Mouse (Mus musculus): ENCODE measurements around the gene Cabp2. TPM values are rescaled to one million over a fixed set of nuclear protein-coding genes. Genes with fewer than 3 reads are reported as not detected.

Gene Cabp2
- polyA plus RNA-seq, 1 experiment = not detected

DNA sequence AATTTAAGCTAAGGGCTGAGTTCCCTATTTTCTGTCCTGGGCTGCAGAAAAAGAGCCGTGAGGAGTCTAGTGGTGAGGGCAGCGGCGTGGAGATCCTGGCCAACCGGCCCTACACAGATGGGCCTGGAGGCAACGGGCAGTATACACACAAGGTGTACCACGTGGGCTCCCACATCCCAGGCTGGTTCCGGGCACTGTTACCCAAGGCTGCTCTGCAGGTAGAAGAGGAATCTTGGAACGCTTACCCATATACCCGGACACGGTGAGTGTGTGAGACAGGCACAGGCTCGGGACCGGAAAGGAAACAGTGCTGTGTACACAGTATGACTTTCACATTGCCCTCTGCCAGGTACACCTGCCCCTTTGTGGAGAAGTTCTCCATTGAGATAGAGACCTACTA lies 21.2 kb downstream of the Cabp2 start:
- Histone ChIP-seq H3K4me3 (ENCODE audit: insufficient read depth, poor library complexity, severe bottlenecking) (no peak overlapping the region), H3K36me3 (ENCODE audit: control insufficient read depth, insufficient read depth) (peaks cover 39% of the 10 kb centered on the region), H3K79me3 (ENCODE audit: low read depth) (peaks cover 9% of the 10 kb centered on the region), H3K79me2 (ENCODE audit: control insufficient read depth, insufficient read depth) (peaks cover 35% of the 10 kb centered on the region), H3K27me3 (ENCODE audit: control insufficient read depth, insufficient read depth, insufficient read length) (no peaks in the 10 kb centered on the region), H3ac (ENCODE audit: control insufficient read depth, insufficient read length, low read depth) (no peak overlapping the region)
- no peak for TF ChIP-seq USF1 (IDR thresholded peaks at IDR 0.05; ENCODE audit: low read depth)
- TF ChIP-seq CTCF (IDR thresholded peaks at IDR 0.05; ENCODE audit: control insufficient read depth, insufficient read depth, insufficient read length) = no peak
- no peak for TF ChIP-seq MYOG (IDR thresholded peaks at IDR 0.05; ENCODE audit: control insufficient read depth, extremely low read depth, insufficient read length)

DNA sequence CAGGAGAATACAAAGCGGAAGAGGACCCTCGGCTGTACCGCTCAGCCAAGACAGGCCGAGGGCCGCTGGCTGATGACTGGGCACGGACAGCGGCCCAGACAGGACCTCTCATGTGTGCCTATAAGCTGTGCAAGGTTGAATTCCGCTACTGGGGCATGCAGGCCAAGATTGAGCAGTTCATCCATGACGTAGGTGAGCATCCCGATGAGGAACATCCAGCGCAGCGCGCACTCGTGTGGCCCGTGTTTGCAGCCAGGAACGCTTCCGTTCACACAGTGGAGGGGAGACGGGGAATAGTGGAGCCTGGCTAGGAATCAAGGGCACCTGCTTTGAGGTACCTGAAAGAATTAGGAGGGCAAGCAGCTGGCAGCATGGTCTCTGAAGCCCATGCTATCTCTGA lies 21.9 kb downstream of the Cabp2 start:
- no peak overlapping the region for H3ac ChIP-seq (ENCODE audit: control insufficient read depth, insufficient read length, low read depth)
- peaks cover 46% of the 10 kb centered on the region for H3K36me3 ChIP-seq (ENCODE audit: control insufficient read depth, insufficient read depth)
- no peak overlapping the region for H3K4me3 ChIP-seq (ENCODE audit: insufficient read depth, poor library complexity, severe bottlenecking)
- peaks cover 28% of the 10 kb centered on the region for H3K79me2 ChIP-seq (ENCODE audit: control insufficient read depth, insufficient read depth)
- H3K79me3 ChIP-seq (ENCODE audit: low read depth) = peaks cover 9% of the 10 kb centered on the region
- no peaks in the 10 kb centered on the region for H3K27me3 ChIP-seq (ENCODE audit: control insufficient read depth, insufficient read depth, insufficient read length)
- TF ChIP-seq MYOD1 (IDR thresholded peaks at IDR 0.05; ENCODE audit: control insufficient read depth, insufficient read length, low read depth) = no peak
- no peak for TF ChIP-seq MAX (IDR thresholded peaks at IDR 0.05)
- TF ChIP-seq MYOG (IDR thresholded peaks at IDR 0.05; ENCODE audit: control insufficient read depth, extremely low read depth, insufficient read length) = no peak
- TF ChIP-seq FOSL1 (IDR thresholded peaks at IDR 0.05; ENCODE audit: insufficient read depth, low read length, poor library complexity, severe bottlenecking) = no peak

DNA sequence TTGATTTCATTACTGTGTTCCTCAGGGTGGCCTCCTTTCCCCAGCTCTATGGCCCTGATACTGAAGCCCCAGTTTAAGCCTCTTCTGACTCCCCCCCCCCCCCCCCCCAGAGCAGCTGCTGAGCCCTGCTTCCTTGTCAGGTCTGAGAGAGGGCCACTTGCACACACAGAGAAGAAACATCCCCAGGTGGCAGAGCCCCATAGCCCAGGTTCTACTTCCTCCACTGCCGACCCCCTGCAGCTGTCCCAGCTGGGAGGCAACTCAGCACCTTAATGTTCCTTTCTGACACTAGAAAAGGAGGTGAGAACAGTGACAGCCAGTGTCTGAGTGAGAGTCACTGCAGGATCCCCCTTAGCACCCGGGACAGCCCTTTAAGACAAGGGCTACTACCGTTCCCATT lies 22.4 kb downstream of the Cabp2 start:
- TF ChIP-seq MYOG (IDR thresholded peaks at IDR 0.05; ENCODE audit: control insufficient read depth, extremely low read depth, insufficient read length) = no peak
- no peak for TF ChIP-seq CTCF (IDR thresholded peaks at IDR 0.05; ENCODE audit: control insufficient read depth, insufficient read depth, insufficient read length)
- TF ChIP-seq USF1 (IDR thresholded peaks at IDR 0.05; ENCODE audit: low read depth) = no peak
- no peak for TF ChIP-seq CEBPB (IDR thresholded peaks at IDR 0.05; ENCODE audit: low read depth)
- Histone ChIP-seq H3K79me2 (ENCODE audit: control insufficient read depth, insufficient read depth) (peaks cover 23% of the 10 kb centered on the region), H3K27me3 (ENCODE audit: control insufficient read depth, insufficient read depth, insufficient read length) (no peaks in the 10 kb centered on the region), H3K36me3 (ENCODE audit: control insufficient read depth, insufficient read depth) (peaks cover 51% of the 10 kb centered on the region), H3K4me3 (ENCODE audit: insufficient read depth, poor library complexity, severe bottlenecking) (no peak overlapping the region), H3K79me3 (ENCODE audit: low read depth) (peaks cover 9% of the 10 kb centered on the region), H3ac (ENCODE audit: control insufficient read depth, insufficient read length, low read depth) (no peak overlapping the region)

DNA sequence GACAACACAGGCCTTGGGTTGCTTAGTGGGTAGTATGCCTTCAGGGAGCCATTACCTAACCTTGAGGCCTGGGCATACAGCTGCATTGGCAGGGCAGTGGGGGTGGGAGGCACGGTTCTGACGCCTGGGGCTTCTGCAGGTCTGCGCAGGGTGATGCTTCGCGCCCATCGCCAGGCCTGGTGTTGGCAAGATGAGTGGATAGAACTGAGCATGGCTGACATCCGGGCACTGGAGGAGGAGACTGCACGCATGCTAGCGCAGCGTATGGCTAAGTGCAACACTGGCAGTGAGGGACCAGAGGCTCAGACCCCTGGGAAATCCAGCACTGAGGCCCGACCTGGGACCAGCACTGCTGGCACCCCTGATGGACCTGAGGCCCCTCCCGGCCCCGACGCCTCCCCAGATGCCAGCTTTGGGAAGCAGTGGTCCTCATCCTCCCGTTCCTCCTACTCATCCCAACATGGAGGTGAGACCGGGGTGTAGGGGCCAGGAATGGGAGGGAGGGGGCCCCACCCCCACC lies 23.4 kb downstream of the Cabp2 start:
- no peaks in the 10 kb centered on the region for H3K27me3 ChIP-seq (ENCODE audit: control insufficient read depth, insufficient read depth, insufficient read length)
- no peak for TF ChIP-seq CEBPB (IDR thresholded peaks at IDR 0.05; ENCODE audit: low read depth)
- no peak for TF ChIP-seq MAX (IDR thresholded peaks at IDR 0.05)
- no peak overlapping the region for H3K4me3 ChIP-seq (ENCODE audit: insufficient read depth, poor library complexity, severe bottlenecking)
- H3K36me3 ChIP-seq (ENCODE audit: control insufficient read depth, insufficient read depth) = peaks cover 60% of the 10 kb centered on the region
- H3K79me2 ChIP-seq (ENCODE audit: control insufficient read depth, insufficient read depth) = peaks cover 23% of the 10 kb centered on the region
- no peak overlapping the region for H3ac ChIP-seq (ENCODE audit: control insufficient read depth, insufficient read length, low read depth)
- H3K79me3 ChIP-seq (ENCODE audit: low read depth) = peaks cover 9% of the 10 kb centered on the region

DNA sequence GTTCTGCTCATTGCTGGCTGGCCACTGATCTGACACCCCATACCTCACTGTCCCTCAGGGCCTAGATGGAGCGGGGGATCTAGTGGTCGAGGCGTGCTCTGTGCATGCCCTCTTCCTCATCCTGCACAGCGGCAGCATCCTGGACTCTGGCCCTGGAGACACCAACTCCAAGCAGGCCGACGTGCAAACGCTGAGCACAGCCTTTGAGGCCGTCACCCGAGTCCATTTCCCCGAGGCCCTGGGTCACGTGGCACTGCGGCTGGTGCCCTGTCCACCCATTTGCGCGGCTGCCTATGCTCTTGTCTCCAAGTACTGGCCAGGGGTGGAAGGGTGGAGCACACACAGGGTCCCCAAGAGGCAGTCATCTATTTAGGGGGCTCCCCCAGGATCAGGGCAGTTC lies 25.3 kb downstream of the Cabp2 start:
- TF ChIP-seq MYOG (IDR thresholded peaks at IDR 0.05; ENCODE audit: control insufficient read depth, extremely low read depth, insufficient read length) = no peak
- no peak for TF ChIP-seq MAX (IDR thresholded peaks at IDR 0.05)
- no peak for TF ChIP-seq USF1 (IDR thresholded peaks at IDR 0.05; ENCODE audit: low read depth)
- TF ChIP-seq MYOD1 (IDR thresholded peaks at IDR 0.05; ENCODE audit: control insufficient read depth, insufficient read length, low read depth) = no peak
- no peak for TF ChIP-seq FOSL1 (IDR thresholded peaks at IDR 0.05; ENCODE audit: insufficient read depth, low read length, poor library complexity, severe bottlenecking)
- no peak for TF ChIP-seq CTCF (IDR thresholded peaks at IDR 0.05; ENCODE audit: control insufficient read depth, insufficient read depth, insufficient read length)
- TF ChIP-seq CEBPB (IDR thresholded peaks at IDR 0.05; ENCODE audit: low read depth) = no peak
- Histone ChIP-seq H3K4me3 (ENCODE audit: insufficient read depth, poor library complexity, severe bottlenecking) (no peak overlapping the region), H3ac (ENCODE audit: control insufficient read depth, insufficient read length, low read depth) (no peak overlapping the region), H3K79me3 (ENCODE audit: low read depth) (no peaks in the 10 kb centered on the region), H3K36me3 (ENCODE audit: control insufficient read depth, insufficient read depth) (peaks cover 76% of the 10 kb centered on the region), H3K27me3 (ENCODE audit: control insufficient read depth, insufficient read depth, insufficient read length) (no peaks in the 10 kb centered on the region), H3K79me2 (ENCODE audit: control insufficient read depth, insufficient read depth) (peaks cover 7% of the 10 kb centered on the region)

DNA sequence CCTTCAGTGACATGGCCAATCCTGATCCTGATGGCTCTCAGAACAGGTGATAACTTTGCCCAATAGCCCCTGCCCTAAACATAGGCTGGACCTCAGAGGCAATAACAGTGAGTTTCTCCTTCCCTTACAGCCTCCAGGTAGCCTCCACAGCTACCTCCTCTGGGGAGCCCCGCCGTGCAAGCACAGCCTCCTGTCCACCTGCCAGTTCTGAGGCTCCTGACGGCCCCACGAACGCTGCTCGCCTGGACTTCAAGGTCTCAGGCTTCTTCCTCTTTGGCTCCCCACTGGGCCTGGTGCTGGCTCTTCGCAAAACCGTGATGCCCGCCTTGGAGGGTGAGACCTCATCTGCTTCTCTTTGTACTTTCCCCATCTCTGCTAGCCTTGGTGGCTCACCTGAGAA lies 27.2 kb downstream of the Cabp2 start:
- no peak for TF ChIP-seq MYOD1 (IDR thresholded peaks at IDR 0.05; ENCODE audit: control insufficient read depth, insufficient read length, low read depth)
- no peak for TF ChIP-seq CEBPB (IDR thresholded peaks at IDR 0.05; ENCODE audit: low read depth)
- no peak for TF ChIP-seq FOSL1 (IDR thresholded peaks at IDR 0.05; ENCODE audit: insufficient read depth, low read length, poor library complexity, severe bottlenecking)
- no peak for TF ChIP-seq MAX (IDR thresholded peaks at IDR 0.05)
- no peak for TF ChIP-seq MYOG (IDR thresholded peaks at IDR 0.05; ENCODE audit: control insufficient read depth, extremely low read depth, insufficient read length)
- TF ChIP-seq USF1 (IDR thresholded peaks at IDR 0.05; ENCODE audit: low read depth) = no peak
- no peak for TF ChIP-seq CTCF (IDR thresholded peaks at IDR 0.05; ENCODE audit: control insufficient read depth, insufficient read depth, insufficient read length)
- Histone ChIP-seq H3K27me3 (ENCODE audit: control insufficient read depth, insufficient read depth, insufficient read length) (no peaks in the 10 kb centered on the region), H3K79me2 (ENCODE audit: control insufficient read depth, insufficient read depth) (no peaks in the 10 kb centered on the region), H3ac (ENCODE audit: control insufficient read depth, insufficient read length, low read depth) (no peak overlapping the region), H3K4me3 (ENCODE audit: insufficient read depth, poor library complexity, severe bottlenecking) (no peak overlapping the region), H3K79me3 (ENCODE audit: low read depth) (no peaks in the 10 kb centered on the region), H3K36me3 (ENCODE audit: control insufficient read depth, insufficient read depth) (peaks cover 74% of the 10 kb centered on the region)

All from C2C12 (cell line).